Mouse (Mus musculus): Measurements from ENCODE around the gene Vsig1. TPM values are rescaled to one million over a fixed set of nuclear protein-coding genes. Genes with fewer than 3 reads are reported as not detected.

Vsig1 gene
- polyA plus RNA-seq, 1 experiment from 2014 or later = 0.10 TPM

GRCm38 (mm10) chrX:140933263-140933662 is 25.9 kb downstream of the Vsig1 start:
- H3K4me3 ChIP-seq (ENCODE audit: low read depth, low read length) = no peak overlapping the region
- ATAC-seq (replicated peaks; ENCODE audit: insufficient number of reproducible peaks, low FRiP score, low TSS enrichment, low read depth) = no peak
- no peaks in the 10 kb centered on the region for H3K36me3 ChIP-seq (replicated peaks; ENCODE audit: control insufficient read depth, insufficient read depth, low read depth, low read length)
- H3K27ac ChIP-seq (replicated peaks; ENCODE audit: low read depth, low read length) = no peak overlapping the region
- no peaks in the 10 kb centered on the region; the same call in 1 of the 2 replicates for H3K27me3 ChIP-seq (ENCODE audit: control insufficient read depth, insufficient read depth, low read length)
- no peak for DNase-seq (ENCODE audit: low spot score)
- no peak overlapping the region for H3K9ac ChIP-seq (replicated peaks; ENCODE audit: low read length)
- H3K4me2 ChIP-seq (ENCODE audit: low read depth, low read length) = no peak overlapping the region
- no peaks in the 10 kb centered on the region for H3K4me1 ChIP-seq (ENCODE audit: control insufficient read depth, insufficient read depth, low read length)
- no peaks in the 10 kb centered on the region for H3K9me3 ChIP-seq (replicated peaks; ENCODE audit: control insufficient read depth, low read length)
- 86% methylated on average over 3 of the region's 3 CpGs for WGBS

GRCm38 (mm10) chrX:140936271-140936670 is 28.9 kb downstream of the Vsig1 start:
- Histone ChIP-seq H3K9me3 (replicated peaks; ENCODE audit: control insufficient read depth, low read length) (no peaks in the 10 kb centered on the region), H3K9ac (replicated peaks; ENCODE audit: low read length) (no peak overlapping the region), H3K4me1 (ENCODE audit: control insufficient read depth, insufficient read depth, low read length) (no peaks in the 10 kb centered on the region), H3K27me3 (ENCODE audit: control insufficient read depth, insufficient read depth, low read length) (no peaks in the 10 kb centered on the region), H3K36me3 (replicated peaks; ENCODE audit: control insufficient read depth, insufficient read depth, low read depth, low read length) (no peaks in the 10 kb centered on the region), H3K4me3 (ENCODE audit: low read depth, low read length) (no peak overlapping the region), H3K4me2 (ENCODE audit: low read depth, low read length) (no peak overlapping the region), H3K27ac (replicated peaks; ENCODE audit: low read depth, low read length) (no peak overlapping the region)
- DNase-seq (ENCODE audit: low spot score) = no peak
- no peak for ATAC-seq (replicated peaks; ENCODE audit: insufficient number of reproducible peaks, low FRiP score, low TSS enrichment, low read depth)
- 75% methylated on average over 5 of the region's 5 CpGs for WGBS

- no peak overlapping the region for H3K9ac ChIP-seq (replicated peaks; ENCODE audit: low read length)
- H3K4me1 ChIP-seq (ENCODE audit: control insufficient read depth, insufficient read depth, low read length) = no peaks in the 10 kb centered on the region
- no peak overlapping the region for H3K27ac ChIP-seq (replicated peaks; ENCODE audit: low read depth, low read length)
- no peak for ATAC-seq (replicated peaks; ENCODE audit: insufficient number of reproducible peaks, low FRiP score, low TSS enrichment, low read depth)
- 91% methylated on average over 4 of the region's 4 CpGs for WGBS
- no peaks in the 10 kb centered on the region for H3K36me3 ChIP-seq (replicated peaks; ENCODE audit: control insufficient read depth, insufficient read depth, low read depth, low read length)
- no peak overlapping the region for H3K4me3 ChIP-seq (ENCODE audit: low read depth, low read length)
- no peaks in the 10 kb centered on the region for H3K9me3 ChIP-seq (replicated peaks; ENCODE audit: control insufficient read depth, low read length)
- no peaks in the 10 kb centered on the region; the same call in 1 of the 2 replicates for H3K27me3 ChIP-seq (ENCODE audit: control insufficient read depth, insufficient read depth, low read length)
- no peak for DNase-seq (ENCODE audit: low spot score)
- H3K4me2 ChIP-seq (ENCODE audit: low read depth, low read length) = no peak overlapping the region
These were observed 46.2 kb downstream of the Vsig1 start for GRCm38 (mm10) chrX:140953618-140954017.

- Histone ChIP-seq H3K9ac (replicated peaks; ENCODE audit: low read length) (peak within 1 kb of the TSS; percentile 37), H3K4me2 (ENCODE audit: low read depth, low read length) (peak within 1 kb of the TSS; percentile 40), H3K27me3 (ENCODE audit: control insufficient read depth, insufficient read depth, low read length) (no peaks in the 10 kb centered on the region; the same call in 1 of the 2 replicates), H3K9me3 (replicated peaks; ENCODE audit: control insufficient read depth, low read length) (no peaks in the 10 kb centered on the region), H3K4me1 (ENCODE audit: control insufficient read depth, insufficient read depth, low read length) (no peaks in the 10 kb centered on the region), H3K4me3 (ENCODE audit: low read depth, low read length) (peak within 1 kb of the TSS; percentile 44), H3K27ac (replicated peaks; ENCODE audit: low read depth, low read length) (no peak within 1 kb of the TSS), H3K36me3 (replicated peaks; ENCODE audit: control insufficient read depth, insufficient read depth, low read depth, low read length) (no peaks in the 10 kb centered on the region)
- DNase-seq (ENCODE audit: low spot score) (peak; percentile 92), ATAC-seq (replicated peaks; ENCODE audit: insufficient number of reproducible peaks, low FRiP score, low TSS enrichment, low read depth) (peak; percentile 98)
- 15% methylated on average over 23 of the region's 23 CpGs for WGBS
These were observed 49.0 kb downstream of the Vsig1 start, which contains the start of the genes Psmd10 and Atg4a for GRCm38 (mm10) chrX:140956272-140956940. Gene Psmd10, minus strand, starts transcription at chrX:140956728. Gene Atg4a, plus strand, starts transcription at chrX:140956907.

- no peaks in the 10 kb centered on the region; the same call in 1 of the 2 replicates for H3K27me3 ChIP-seq (ENCODE audit: control insufficient read depth, insufficient read depth, low read length)
- WGBS = 32% methylated on average over 5 of the region's 5 CpGs
- peak overlapping the region; percentile 35 for H3K4me3 ChIP-seq (ENCODE audit: low read depth, low read length)
- H3K27ac ChIP-seq (replicated peaks; ENCODE audit: low read depth, low read length) = no peak overlapping the region
- H3K9ac ChIP-seq (replicated peaks; ENCODE audit: low read length) = 0 out of 2 replicates have a peak overlapping the region, but pooled peaks have one; percentile 8
- DNase-seq (ENCODE audit: low spot score) (no peak), ATAC-seq (replicated peaks; ENCODE audit: insufficient number of reproducible peaks, low FRiP score, low TSS enrichment, low read depth) (no peak; the same call in 1 of the 2 replicates)
- no peaks in the 10 kb centered on the region for H3K36me3 ChIP-seq (replicated peaks; ENCODE audit: control insufficient read depth, insufficient read depth, low read depth, low read length)
- H3K4me1 ChIP-seq (ENCODE audit: control insufficient read depth, insufficient read depth, low read length) = no peaks in the 10 kb centered on the region
- no peaks in the 10 kb centered on the region for H3K9me3 ChIP-seq (replicated peaks; ENCODE audit: control insufficient read depth, low read length)
- peak overlapping the region; percentile 40 for H3K4me2 ChIP-seq (ENCODE audit: low read depth, low read length)
These were observed 49.6 kb downstream of the Vsig1 start for GRCm38 (mm10) chrX:140956959-140957358.

- H3K36me3 ChIP-seq (replicated peaks; ENCODE audit: control insufficient read depth, insufficient read depth, low read depth, low read length) = no peaks in the 10 kb centered on the region
- ATAC-seq (replicated peaks; ENCODE audit: insufficient number of reproducible peaks, low FRiP score, low TSS enrichment, low read depth) (no peak), DNase-seq (ENCODE audit: low spot score) (no peak)
- H3K4me2 ChIP-seq (ENCODE audit: low read depth, low read length) = no peak overlapping the region
- no peak overlapping the region for H3K27ac ChIP-seq (replicated peaks; ENCODE audit: low read depth, low read length)
- H3K27me3 ChIP-seq (ENCODE audit: control insufficient read depth, insufficient read depth, low read length) = 0 out of 2 replicates have a peak, but pooled peaks cover 2% of the 10 kb centered on the region
- H3K4me3 ChIP-seq (ENCODE audit: low read depth, low read length) = no peak overlapping the region
- H3K9ac ChIP-seq (replicated peaks; ENCODE audit: low read length) = no peak overlapping the region
- no peaks in the 10 kb centered on the region for H3K9me3 ChIP-seq (replicated peaks; ENCODE audit: control insufficient read depth, low read length)
- H3K4me1 ChIP-seq (ENCODE audit: control insufficient read depth, insufficient read depth, low read length) = no peaks in the 10 kb centered on the region; the same call in 1 of the 2 replicates
- 78% methylated on average over 1 of the region's 1 CpGs for WGBS
These were observed 71.5 kb downstream of the Vsig1 start for GRCm38 (mm10) chrX:140978943-140979342.

- H3K4me2 ChIP-seq (ENCODE audit: low read depth, low read length) = no peak overlapping the region
- no peaks in the 10 kb centered on the region; the same call in 1 of the 2 replicates for H3K4me1 ChIP-seq (ENCODE audit: control insufficient read depth, insufficient read depth, low read length)
- WGBS = 70% methylated on average over 2 of the region's 2 CpGs
- 0 out of 2 replicates have a peak, but pooled peaks cover 2% of the 10 kb centered on the region for H3K27me3 ChIP-seq (ENCODE audit: control insufficient read depth, insufficient read depth, low read length)
- DNase-seq (ENCODE audit: low spot score) = peak; percentile 55
- H3K27ac ChIP-seq (replicated peaks; ENCODE audit: low read depth, low read length) = no peak overlapping the region
- H3K9me3 ChIP-seq (replicated peaks; ENCODE audit: control insufficient read depth, low read length) = no peaks in the 10 kb centered on the region
- no peak overlapping the region for H3K4me3 ChIP-seq (ENCODE audit: low read depth, low read length)
- H3K9ac ChIP-seq (replicated peaks; ENCODE audit: low read length) = no peak overlapping the region
- no peak for ATAC-seq (replicated peaks; ENCODE audit: insufficient number of reproducible peaks, low FRiP score, low TSS enrichment, low read depth)
- H3K36me3 ChIP-seq (replicated peaks; ENCODE audit: control insufficient read depth, insufficient read depth, low read depth, low read length) = no peaks in the 10 kb centered on the region
These were observed 72.1 kb downstream of the Vsig1 start for GRCm38 (mm10) chrX:140979546-140979945.

GRCm38 (mm10) chrX:140980163-140980562 is 72.8 kb downstream of the Vsig1 start:
- Histone ChIP-seq H3K4me3 (ENCODE audit: low read depth, low read length) (no peak overlapping the region), H3K27me3 (ENCODE audit: control insufficient read depth, insufficient read depth, low read length) (peaks cover 2% of the 10 kb centered on the region; the same call in 1 of the 2 replicates), H3K36me3 (replicated peaks; ENCODE audit: control insufficient read depth, insufficient read depth, low read depth, low read length) (no peaks in the 10 kb centered on the region), H3K27ac (replicated peaks; ENCODE audit: low read depth, low read length) (no peak overlapping the region), H3K9me3 (replicated peaks; ENCODE audit: control insufficient read depth, low read length) (no peaks in the 10 kb centered on the region), H3K9ac (replicated peaks; ENCODE audit: low read length) (no peak overlapping the region), H3K4me1 (ENCODE audit: control insufficient read depth, insufficient read depth, low read length) (no peaks in the 10 kb centered on the region; the same call in 1 of the 2 replicates), H3K4me2 (ENCODE audit: low read depth, low read length) (no peak overlapping the region)
- ATAC-seq (replicated peaks; ENCODE audit: insufficient number of reproducible peaks, low FRiP score, low TSS enrichment, low read depth) (no peak), DNase-seq (ENCODE audit: low spot score) (no peak)
- 58% methylated on average over 4 of the region's 4 CpGs for WGBS

Measured in embryonic facial prominence, embryonic 11.5 days (tissue).